Mouse (Mus musculus) megakaryocyte-erythroid progenitor cell, adult 5-6 weeks (primary cell): ENCODE results near the gene Cnp. TPM values are rescaled to one million over a fixed set of nuclear protein-coding genes. Genes with fewer than 3 reads are reported as not detected.
"Not testable (repeated sequence)": the region's sequence is repeated elsewhere in the genome, so short reads cannot be mapped to it uniquely, and the experiment has no call there.

Experiments used
- ATAC-seq: replicated peaks from 2 replicates; pipeline ENCODE4 v1.8.0; 2016; ENCODE audit warnings: mild to moderate bottlenecking, inconsistent platforms; ENCODE audit not compliant: severe bottlenecking, poor library complexity, low FRiP score, low TSS enrichment
- total RNA-seq, 2 experiments: library from RNA; stranded (forward) in 1 of 2; stranded (reverse) in 1 of 2; fragments of 200-1000, 215-1000 nt in 1 of 2; fragments of >200 nt in 1 of 2; fragmentation: Nextera tagmentation in 1 of 2; gene quantifications; 2 replicates each; pipeline ENCODE4 v1.2.3; 2014 to 2017

The Cnp gene
- 57.0 and 60.8 TPM in 2 replicates for total RNA-seq (2014; fragmentation: Nextera tagmentation)
- 26.7 and 44.2 TPM in 2 replicates for total RNA-seq (2017)

DNA sequence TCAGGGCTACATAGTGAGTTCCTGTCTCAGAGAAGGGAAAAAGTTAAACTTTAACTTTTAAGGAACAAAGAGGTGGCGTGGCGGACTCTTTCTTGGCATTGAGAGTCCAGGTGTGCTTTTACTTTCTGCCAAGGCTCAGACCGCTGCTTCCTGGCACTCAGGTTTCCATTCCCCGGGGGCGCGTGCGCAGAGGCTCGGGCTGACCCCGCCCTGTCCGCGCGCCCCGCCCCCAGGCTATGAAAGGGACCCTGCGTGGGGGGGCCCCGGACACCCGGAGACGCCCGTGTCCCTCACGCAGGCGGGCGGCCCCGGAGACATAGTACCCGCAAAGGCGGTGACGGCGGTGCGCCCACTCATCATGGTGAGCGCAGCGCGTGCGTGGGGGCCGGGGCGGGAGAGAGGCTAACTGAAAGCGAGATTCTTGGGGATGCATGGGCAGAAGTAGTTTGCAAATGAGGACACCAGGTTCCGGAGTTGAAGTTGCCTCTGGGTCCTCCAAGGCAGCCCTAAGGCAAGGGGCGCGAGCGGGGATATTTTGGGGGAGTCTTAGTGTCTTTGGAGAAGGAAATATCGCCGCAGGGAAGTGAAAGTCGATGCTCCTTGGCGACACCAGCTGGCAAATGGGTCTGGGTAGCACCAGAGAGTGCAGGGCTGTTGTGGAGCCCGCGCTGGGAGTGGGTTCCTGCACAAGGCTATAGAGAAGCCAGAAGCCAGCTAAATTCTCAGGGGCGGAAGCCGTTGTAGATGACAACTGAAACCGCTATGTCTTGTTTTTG, at the start of gene Cnp:
Gene Cnp, plus strand, starts transcription at position 197 of the 776 bp plus-strand sequence.
- peak; percentile 23 for ATAC-seq

DNA sequence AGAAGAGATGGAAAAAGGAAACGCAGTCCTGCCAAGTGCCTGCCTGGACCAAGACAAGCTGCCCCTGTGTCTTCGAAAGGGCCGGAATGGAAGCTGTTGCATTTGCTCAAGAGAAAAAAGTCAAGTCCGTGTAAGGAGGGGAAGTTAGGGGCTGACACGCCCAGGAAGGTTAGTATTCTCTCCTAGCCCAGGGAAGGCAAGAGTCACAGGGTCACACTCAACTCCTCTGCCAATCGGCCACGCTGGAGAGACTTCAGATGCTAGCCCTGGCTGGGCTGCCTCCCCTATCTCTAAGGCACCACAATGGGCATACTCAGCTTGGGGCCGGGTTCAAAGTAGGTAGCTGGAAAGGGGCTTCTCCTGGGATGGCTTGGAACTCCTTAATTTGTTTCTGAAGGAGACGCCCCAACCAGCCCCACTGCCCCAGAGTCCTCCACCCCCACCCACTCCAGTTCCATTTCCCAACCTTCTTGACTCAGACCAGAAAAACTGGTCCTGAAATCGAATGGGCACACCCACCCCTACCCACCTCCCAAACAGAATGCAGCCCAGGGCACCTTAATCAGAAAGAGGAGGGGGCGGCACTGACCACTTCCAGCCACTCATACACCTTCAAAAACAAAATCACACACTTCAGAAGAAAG, 49.6 kb upstream of the Cnp start:
- ATAC-seq: no peak

DNA sequence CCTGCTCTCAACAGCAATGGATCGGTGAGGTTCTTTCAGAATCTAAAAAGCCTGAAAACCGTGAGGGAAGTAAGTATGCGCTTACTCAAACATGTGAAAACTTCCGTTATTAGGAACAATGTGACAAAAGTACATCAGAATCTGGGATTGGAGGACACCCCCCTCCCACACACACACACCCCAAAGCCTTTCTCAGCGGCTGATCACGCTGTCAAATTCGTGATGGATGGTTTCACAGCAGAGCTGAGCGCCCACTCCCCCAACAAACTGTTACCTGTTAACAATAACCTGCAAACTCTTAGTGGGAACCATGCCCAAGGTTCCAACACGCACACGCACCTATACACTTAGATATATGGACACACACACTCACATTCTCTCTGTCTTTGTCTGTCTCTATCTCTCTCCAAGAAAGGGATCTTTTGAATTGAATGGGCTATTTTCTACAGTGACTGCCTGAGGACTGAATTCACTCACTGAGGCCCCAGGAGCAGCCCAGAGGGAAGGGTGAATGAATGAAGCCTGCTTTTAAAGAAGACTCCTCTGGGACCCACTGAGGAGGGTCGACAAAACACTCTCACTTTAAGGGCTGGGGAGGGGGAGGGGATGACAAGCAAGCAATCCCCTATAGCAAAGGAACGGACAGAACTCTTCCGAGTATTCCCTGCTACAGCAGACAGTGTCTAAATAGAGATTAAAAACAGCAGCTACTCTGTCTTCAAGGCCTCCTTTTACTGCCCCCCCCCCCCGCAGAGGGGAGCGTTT, 48.5 kb upstream of the Cnp start:
- no peak for ATAC-seq

DNA sequence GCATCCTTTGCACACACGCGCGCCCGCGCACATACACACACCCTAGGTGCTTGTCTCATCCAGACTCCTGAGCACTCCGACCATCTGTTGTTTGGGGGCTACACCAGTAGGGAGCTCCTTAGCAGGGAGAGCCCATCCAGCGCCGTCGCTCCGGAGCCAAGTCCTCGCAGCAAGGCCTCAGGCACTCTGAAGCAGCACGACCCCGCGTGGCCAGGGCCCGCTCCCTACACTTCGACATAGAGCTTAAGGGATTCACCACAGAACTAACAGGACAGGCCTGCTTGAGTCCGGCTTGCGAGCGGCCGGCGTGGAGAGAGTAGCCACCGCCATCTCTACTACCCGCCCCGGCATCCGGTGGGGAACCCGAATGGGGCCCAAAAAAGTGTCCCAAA, 47.6 kb upstream of the Cnp start:
- peak; percentile 55 for ATAC-seq

DNA sequence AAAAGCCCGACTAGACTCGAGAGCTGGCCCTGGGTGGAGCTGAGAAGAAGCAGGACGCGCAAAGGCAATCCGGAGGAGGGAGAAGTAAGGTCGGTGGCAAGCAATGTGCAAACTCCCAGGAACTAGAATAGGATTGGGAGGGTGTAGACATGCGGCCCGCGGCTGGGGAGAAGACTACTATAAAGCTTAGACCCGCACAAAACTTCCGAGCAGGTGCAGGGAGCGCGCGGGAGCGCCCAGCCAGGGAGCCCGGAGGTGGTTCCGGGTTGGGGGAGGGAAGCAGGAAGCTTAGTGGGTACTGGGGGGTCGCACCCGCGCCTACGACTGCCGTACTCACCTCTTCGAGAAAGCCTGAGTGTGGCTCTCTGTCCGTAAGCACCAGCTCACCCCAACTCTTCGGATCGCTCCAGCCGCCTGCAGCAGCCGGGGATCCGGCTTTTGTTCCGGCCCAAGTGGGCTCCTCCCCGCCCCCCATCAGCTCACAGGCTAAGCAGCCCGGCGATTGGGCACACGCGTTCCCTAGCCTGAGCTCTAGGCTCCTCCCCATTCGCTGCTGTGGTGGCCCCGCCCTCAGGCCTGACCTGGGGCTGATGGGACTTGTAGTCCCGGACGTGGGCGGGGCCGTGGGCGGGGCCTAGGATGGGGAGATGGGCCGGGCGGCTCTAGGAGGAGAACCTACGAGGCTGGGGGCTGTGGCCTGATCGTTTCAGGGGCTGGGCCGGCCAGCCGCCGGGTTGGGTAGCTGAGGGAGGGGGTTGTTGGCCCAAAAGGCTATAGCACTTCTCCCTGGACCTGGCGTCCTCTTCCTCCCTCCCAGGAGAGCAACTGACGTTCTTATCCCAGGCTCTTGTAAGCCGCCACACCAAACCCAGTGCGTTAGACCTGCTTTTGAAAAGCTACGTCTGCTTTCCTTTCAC, 47.0 kb upstream of the Cnp start, which contains the start of gene Acly:
Gene Acly, minus strand, starts transcription at position 543 of the 917 bp plus-strand sequence.
- peak; percentile 95 for ATAC-seq

DNA sequence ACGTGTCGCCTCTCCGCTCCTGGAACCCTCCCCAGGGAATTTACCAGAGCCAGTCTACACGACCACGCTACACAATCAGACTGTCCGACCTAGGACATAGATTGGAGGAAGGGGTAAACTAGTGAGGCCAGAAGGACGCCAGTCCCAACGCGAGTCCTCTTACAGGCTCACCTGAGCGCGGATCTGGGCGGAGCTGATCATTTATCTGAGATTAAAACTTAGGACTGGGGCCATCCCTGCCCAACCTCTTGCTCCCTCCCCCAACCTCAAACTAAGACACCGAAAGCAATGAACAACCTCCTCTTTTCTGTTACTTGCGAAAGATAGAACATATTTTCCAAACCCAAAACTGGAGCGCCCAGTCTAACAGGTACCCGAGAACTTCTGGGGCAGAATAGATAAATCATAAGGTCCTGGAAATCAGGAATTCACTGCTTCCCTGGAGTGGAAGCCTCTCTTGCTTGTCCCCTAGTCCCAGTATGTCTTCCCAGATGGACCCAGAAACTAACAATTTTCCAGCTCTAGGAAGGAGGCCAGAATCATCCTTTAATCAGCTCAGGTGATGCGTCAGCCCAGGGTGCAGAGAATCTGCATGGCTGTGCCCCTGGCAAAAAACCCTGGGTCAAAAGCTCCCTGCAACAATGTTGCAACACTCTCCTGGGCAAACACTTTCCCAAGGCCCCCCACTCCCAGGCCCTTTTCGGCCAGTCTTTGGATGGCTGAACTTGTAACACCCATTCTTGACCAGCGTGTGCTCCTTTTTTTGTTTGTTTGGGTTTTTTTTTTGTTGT, 46.1 kb upstream of the Cnp start:
- no peak for ATAC-seq

DNA sequence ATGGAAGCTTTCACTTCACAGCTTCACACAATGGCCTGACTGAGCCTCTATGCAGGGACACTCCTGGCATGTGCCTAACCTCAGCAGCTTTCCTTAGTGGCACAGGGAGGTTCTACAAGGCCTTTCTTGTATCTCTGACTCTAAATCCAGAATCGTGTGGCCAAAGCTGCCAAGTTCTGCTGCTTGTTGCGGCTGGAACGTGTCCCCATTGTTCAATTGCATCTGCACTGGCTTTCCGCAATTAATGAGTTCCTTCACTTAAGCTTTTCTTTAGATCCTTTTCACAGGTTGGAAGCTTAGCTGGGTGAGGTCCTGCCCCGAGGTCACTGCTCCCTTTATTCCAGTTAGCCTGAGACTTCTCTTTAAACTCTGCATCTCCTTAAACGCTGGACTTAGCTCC, 40.8 kb upstream of the Cnp start:
- no peak for ATAC-seq

DNA sequence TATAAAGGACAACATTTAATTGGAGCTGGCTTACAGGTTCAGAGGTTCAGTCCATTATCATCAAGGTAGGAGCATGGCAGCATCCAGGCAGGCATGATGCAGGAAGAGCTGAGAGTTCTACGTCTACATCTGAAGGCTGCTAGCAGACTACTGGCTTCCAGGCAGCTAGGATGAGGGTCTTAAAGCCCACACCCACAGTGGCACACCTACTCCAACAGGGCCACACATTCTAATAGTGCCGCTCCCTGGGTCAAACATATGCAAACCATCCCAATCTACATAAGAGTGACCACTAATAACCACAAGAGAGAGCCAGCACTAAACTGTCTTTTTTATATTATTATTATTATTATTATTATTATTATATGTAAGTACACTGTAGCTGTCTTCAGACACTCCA, 40.3 kb upstream of the Cnp start:
- not testable (repeated sequence) for ATAC-seq

DNA sequence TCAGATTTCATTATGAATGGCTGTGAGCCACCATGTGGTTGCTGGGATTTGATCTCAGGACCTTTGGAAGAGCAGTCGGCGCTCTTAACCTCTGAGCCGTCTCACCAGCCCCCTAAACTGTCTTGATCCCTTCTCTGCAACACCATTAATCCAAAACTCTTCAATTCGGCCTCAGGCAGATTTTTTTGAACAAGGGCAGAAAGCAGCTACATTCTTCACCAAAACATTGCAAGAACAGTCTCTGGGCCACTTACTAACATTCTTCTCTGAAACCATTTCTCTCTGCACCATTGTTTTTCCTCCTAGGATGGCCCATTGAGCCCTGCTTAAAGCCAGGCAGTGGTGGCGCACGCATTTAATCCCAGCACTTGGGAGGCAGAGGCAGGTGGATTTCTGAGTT, 39.9 kb upstream of the Cnp start:
- not testable (repeated sequence) for ATAC-seq

DNA sequence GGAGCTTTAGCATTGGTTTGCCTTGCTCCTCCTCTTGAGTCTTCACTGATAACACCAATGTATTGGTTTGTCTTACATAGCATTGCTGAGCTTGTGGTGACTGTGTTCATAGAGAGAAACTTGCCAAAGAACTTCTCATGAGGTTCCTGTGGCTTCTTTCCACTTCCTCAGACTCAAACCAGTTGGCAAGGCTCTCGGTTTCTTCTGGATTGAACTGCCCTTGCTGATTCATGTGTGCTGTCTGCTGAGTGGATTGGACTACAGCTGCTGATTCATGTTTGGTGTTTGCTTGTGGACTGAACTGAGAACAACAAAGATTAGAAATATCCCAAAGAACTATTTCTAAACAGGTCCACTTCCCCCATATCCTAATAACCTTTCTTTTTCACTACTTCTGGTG, 38.7 kb upstream of the Cnp start:
- ATAC-seq: no peak

DNA sequence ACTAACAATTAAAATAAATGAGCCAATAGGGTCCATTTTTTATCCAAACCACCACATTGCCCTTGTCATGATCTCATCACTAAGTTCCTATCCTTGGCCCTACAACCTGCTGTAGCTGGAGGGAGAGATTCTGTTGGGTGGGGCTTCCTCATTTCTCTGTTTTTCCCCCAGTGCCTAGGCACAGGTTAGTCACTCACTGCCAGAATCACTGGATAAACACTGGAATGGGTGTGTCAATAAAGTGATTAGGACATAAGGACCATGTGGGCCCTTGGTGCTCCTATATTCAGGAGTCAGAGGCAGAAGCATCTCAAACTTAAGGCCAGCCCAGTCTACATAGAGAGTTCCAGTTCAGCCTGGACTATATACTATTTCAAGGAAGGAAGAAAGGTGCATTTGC, 38.2 kb upstream of the Cnp start:
- ATAC-seq: no peak

DNA sequence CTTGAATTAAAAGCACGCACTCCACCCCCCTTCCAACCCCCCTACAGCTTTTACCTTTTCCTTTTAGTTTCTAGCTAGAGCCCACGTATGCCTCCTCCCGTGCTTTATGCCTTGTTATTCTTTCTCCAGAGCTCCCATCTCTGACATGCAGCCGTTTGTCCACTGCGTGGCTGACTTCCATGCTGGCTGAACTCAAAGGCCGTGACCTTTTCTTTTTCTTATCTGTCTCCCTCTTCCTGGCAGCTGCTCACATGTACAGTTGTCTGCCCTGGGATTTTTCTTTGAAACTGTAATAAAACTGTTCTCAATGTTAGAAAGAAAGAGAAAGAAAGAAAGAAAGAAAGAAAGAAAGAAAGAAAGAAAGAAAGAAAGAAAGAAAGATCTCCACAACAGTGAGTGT, 33.7 kb upstream of the Cnp start:
- ATAC-seq: no peak

DNA sequence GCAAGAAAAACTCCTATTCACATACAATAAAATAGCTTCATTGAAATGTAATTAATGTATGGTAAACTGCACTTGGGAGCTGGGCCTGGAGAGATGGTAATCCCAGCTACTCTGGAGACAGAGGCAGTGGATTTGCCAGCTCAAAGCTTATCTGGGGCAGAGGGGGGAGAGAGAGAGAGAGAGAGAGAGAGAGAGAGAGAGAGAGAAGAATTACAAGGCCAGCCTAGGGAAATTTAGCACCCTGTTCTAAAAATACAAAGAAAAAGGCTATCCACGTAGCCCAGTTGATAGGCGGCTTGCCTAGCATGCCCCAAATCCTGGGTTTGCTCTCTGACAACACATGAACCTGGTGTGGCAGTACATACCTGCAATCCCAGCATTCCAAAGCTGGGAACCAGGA, 33.1 kb upstream of the Cnp start:
- ATAC-seq: no peak

DNA sequence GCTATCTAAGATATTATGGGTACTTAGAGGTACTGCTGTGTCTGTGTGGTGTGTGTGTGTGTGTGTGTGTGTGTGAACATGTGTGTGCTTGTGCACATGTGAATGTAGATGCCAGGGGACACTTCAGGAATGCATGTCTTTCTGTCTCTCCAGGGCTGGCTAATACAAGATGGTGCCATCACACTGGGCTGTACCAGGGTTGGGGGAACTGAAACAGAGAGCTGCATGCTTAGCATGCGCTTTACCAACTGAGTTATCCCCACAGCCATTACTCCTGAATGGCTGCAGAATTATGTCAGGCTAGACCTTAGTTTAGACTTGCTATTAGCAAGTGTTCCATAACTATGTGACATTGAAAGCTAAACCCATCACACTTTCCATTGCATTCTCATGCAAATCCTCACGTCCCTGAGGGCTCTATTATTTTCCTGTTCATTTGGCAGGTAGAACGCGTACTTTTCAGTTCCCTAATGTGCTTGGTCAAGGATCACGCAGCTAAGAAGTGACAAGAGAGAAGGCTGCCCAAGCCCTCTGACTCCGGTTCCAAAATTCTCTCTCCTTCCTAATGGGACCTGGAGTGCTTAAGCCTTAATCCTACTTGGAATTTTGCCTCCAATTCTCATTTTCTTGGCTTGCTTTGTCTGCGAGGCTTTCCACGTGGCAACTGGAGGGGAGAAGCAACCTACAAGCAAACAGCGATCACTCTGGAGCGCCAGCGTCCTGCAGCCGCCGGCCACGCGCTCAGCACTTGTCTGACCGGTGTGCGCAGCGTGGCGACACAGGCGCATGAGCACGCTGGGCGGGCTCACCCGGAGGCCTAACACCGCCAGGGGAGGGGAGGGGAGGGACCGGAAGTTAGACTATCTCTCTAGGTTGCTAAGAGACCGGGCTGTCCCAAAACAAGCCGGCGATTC, 29.6 kb upstream of the Cnp start, which contains the start of gene Ttc25:
Gene Ttc25, plus strand, starts transcription at position 776 of the 914 bp plus-strand sequence.
- ATAC-seq: peak; percentile 98

DNA sequence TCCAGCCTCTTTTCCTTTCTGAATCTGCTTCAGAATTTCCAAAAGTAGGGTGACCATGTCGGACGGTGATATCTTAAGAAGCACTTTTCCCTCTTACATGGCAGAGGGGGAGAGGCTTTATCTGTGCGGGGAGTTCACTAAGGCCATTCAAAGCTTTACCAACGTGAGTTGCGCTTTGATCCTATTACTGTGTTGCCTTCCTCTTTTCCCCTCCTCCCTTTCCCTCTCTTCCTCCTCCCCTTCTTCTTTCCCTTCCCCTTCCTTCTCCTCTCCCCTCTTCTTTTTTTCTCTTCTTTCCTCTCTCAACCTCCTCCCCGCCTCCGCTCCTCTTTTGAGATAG, 29.0 kb upstream of the Cnp start:
- no peak for ATAC-seq

DNA sequence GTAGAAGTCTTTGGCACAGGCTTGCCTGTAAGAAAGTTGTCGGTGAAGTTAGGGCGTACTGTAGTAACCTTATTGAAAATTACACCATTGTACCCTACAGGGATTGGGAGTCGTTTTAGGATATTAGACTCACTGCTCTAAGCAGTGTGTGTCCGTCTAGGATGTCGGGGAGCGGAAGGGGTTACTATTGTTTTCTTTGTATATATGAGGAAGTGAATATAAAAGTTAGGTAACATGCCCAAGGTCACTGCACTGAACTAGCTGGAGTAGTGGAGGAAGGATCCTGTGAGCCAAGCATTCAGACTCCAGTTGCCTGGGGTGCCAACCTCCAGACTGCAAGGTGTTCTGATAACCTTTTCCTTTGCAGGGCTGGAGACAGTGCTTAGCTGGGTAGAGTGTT, 27.7 kb upstream of the Cnp start:
- no peak for ATAC-seq

DNA sequence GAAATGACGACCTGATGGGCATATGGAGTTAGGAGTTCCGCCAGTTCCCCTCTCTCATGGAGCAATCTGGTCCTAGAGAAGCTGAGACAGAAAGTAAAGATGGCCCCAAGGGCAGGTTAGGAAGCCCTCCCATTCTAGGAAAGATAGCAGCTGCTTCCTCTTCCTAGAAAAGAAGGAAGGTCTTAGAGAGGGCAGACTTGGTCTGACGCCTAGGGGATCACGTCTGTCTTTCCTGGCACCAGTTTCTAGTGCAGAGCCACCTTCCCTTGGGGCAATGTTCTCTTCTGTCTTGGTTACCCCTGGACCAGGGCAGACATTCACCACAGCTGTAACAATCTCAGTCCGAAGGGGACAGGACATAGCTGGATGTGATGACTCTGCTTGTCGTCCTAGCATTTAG, 26.6 kb upstream of the Cnp start:
- ATAC-seq: no peak

DNA sequence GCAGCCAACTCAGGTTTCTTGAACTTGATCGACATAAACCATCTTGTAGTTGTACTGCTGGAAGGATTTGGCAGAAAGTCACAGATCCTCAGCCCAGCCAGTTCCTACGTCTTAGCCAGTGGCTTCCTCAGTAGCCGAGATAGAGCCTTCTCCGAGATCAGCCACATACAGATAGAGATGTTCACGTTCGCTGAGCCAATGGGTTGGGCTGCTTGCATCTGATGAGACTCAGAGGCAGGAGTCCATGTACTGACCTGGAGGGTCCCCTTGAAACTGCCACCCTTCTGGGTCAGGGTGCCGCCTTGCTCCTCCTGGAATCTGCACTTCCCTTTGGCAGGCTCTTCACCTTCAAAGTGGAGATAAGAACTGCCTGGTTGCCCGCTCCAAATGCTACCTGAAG, 25.2 kb upstream of the Cnp start:
- ATAC-seq: no peak
